Mouse (Mus musculus) megakaryocyte progenitor cell, adult 5-6 weeks (primary cell): Measurements from ENCODE around the gene Ptpn11. TPM values are rescaled to one million over a fixed set of nuclear protein-coding genes. Genes with fewer than 3 reads are reported as not detected.
A peak's percentile ranks its signal among the peaks of the same experiment; 100 is the strongest.

Experiments used
- ATAC-seq: replicated peaks from 2 replicates; pipeline ENCODE4 v1.8.0; 2016; ENCODE audit warnings: mild to moderate bottlenecking, moderate TSS enrichment, inconsistent platforms; ENCODE audit not compliant: poor library complexity
- total RNA-seq, 2 experiments: library from RNA; stranded (forward) in 1 of 2; stranded (reverse) in 1 of 2; fragments of 157-497, 149-512 nt in 1 of 2; fragments of 200-1000 nt in 1 of 2; gene quantifications; 2 replicates each; pipeline versions ENCODE4 v1.2.3 to v1.2.4; 2015 to 2017

Gene Ptpn11
- total RNA-seq, 2 experiments from 2014 or later: 20.8 to 41.5 TPM

DNA sequence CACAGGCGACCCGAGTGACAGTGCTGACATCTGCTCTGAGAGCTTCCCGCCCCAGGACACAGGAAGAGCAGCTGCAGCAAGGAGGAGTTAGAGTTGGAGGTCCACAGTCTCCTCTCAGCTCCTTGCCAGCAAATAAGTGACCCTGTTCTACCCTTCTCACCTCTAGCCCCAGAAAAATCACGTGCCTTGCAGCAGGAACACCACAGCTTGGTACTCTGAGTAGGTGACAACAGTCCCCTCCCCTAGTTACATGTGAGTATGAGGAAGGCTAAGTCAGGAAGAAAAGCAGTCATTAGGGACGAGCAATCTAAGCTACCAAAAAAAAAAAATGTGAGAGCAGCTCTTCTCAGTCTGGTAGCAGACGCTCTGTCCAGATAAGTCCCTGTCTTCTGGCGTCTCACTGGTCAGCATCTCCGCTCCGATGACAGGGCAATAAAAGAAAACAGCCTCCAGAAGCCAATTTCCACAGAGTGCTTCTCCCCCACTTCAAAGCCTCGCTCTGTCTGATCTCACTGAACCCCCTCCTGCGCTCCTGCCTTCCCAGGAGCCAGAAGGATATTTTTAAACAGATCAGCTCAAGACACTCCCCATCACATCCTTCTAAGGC is 6.1 kb downstream of the Ptpn11 start:
- peak; percentile 64 for ATAC-seq

- no peak for ATAC-seq
Observed at GRCm38 (mm10) chr5:121184375-121184774, 6.8 kb downstream of the Ptpn11 start.

GRCm38 (mm10) chr5:121183269-121183668 is 7.9 kb downstream of the Ptpn11 start:
- no peak for ATAC-seq

DNA sequence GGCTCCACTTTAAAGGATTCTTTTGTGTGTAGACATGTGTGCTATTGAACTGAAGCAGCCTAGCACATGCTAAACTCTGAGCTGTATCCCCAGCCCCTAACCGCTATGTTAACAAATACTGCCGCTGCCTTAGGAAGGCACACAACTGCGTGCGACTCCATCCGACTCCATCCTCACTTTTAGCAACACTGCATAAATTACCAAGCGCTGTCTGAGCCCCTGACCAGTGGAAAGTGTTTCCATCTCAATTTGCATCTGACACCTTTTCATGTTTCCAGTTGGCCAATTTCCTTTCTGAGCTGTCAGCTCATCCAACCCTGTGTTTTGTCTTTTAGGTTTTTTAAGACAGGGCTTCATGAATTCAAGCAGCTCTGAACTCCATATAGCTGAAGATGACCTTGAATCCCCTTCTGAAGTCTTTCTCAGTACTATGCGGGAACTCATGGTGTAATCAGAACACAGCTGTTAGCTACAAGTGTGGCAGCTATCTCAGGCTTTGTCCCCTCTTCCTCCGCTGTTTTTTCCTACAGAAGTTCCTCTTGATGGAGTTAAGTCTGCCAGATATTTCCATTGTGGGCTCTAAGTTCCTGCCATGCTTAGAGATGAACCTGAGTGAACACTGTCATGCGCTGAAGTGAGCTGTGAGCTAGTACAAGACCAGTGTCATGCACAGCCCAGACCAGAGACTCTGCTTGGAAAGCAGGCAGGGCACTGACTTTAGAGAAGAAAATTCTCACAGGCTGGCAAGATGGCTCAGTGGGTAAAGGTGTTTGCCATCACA is 11.9 kb downstream of the Ptpn11 start:
- ATAC-seq: no peak

DNA sequence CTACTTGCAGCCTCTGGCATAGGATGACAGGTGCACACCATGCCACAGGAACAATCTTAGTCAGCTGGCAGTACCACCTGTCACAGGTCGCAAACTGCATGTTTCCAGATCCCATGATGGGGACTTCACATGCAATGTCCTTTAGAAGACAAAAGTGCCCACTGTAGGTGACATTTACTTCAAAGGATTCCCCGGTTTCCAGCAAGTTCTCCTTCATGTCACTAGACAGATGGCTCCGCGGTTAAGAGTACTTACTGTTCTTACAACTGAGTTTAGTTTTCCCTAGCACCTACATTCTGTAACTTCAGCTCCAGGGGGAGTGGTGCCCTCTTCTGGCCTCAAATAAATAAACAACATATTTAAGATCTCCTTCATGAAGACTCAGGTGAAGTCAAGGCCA is 18.4 kb downstream of the Ptpn11 start:
- ATAC-seq: peak; percentile 44; the same call in 1 of the 2 replicates

GRCm38 (mm10) chr5:121169588-121169987 is 21.6 kb downstream of the Ptpn11 start:
- ATAC-seq: no peak

GRCm38 (mm10) chr5:121166884-121167283 is 24.3 kb downstream of the Ptpn11 start:
- ATAC-seq: no peak

GRCm38 (mm10) chr5:121162923-121163322 is 28.3 kb downstream of the Ptpn11 start:
- no peak for ATAC-seq

GRCm38 (mm10) chr5:121162285-121162684 is 28.9 kb downstream of the Ptpn11 start:
- no peak for ATAC-seq

- ATAC-seq: no peak
Observed at GRCm38 (mm10) chr5:121158966-121159365, 32.2 kb downstream of the Ptpn11 start.

DNA sequence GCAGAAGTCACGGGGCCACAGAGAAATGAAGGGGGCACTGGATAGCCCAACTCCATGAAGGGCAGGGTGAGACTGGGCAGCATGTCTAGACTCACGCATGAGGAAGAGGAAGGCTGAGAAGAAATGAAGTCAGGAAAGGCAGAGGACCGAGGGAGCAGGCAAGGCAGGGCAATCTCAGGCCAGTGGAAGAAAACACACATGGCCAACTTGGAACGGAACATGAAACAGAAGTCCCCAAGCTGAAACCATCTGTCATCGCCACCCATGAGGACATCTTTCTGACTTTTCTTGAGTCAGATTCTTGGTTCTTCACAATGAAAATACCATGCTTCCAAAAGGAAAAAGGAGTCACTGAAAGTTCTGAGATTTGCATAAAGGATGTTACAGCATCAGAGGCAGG is 33.7 kb downstream of the Ptpn11 start:
- no peak for ATAC-seq

DNA sequence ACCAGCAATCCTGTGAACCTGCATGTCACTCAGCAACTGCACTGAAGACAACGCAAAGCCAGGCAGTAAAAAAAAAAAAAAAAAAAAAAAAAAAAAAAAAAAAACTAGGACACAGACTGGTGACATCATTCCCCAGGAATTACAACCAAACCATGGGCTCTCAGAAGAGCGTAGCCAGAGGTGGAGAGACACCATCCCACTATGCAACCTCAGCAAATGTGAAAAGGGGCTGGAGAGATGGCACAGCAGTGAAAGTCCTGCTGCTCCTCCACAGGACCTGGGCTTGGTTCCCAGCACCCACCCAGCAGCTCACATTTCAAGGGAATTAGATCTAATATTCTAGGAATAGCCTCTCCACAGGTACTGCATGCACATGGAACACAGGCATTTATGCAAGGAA is 34.2 kb downstream of the Ptpn11 start:
- ATAC-seq: no peak

- no peak for ATAC-seq
Observed at GRCm38 (mm10) chr5:121156121-121156520, 35.1 kb downstream of the Ptpn11 start.

GRCm38 (mm10) chr5:121150684-121151083 is 40.5 kb downstream of the Ptpn11 start:
- ATAC-seq: no peak

DNA sequence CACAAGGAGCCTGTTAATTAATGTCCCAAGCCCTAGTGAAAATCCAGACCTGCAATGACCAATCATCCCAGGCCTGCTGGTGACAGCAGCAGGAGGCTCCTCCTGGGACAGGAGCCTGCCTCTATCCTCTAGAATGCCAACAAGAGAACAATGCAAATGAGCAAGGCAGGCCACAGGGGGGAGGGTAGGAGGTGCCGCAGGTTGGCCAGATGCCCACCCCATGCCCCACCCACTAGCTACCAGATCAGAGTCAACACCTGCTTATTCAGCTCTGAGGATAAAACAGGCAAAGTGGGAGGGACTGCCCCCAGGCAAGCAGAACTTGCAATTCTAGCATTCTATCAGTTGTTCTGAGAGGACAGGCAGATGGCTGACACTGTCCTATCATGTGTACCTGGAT is 42.0 kb downstream of the Ptpn11 start:
- peak; percentile 94 for ATAC-seq

DNA sequence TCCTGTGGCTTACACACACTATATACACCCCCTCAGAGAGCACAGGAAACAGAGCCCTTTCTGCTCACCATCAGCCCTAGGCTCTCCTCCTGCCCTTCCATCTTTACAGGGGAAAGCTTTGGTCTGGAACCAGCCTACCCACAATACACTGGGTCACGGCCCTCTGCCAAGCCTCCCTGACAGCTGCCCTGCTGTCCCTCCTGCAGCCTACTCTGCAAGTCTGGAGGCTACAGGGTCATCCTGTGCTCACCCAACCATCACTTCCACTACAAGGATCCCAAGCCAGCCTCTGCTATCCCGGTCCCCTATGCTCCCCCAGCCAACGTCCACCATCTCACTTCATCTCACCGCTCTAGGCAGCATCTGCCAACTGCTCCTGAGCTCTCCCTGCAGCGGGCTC is 44.9 kb downstream of the Ptpn11 start:
- no peak for ATAC-seq

DNA sequence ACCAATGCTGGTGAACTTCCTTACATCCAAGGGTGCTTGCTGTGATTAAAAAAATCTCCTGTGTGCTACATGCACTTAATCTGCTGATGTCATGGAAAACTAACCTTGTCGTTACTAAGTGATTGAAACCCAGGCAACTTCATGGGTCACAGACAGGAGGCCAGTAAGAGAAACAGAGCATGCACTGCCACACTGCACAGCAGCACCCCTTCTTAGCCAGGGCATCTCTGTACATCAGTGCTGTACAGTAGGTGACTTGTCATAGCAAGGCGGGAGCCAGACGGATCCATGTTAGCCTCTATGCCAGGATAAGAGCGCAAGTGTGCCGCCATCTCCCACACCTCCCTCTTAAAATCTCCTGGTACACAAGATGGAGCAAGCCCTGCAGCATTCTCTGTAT is 45.6 kb downstream of the Ptpn11 start:
- no peak for ATAC-seq

DNA sequence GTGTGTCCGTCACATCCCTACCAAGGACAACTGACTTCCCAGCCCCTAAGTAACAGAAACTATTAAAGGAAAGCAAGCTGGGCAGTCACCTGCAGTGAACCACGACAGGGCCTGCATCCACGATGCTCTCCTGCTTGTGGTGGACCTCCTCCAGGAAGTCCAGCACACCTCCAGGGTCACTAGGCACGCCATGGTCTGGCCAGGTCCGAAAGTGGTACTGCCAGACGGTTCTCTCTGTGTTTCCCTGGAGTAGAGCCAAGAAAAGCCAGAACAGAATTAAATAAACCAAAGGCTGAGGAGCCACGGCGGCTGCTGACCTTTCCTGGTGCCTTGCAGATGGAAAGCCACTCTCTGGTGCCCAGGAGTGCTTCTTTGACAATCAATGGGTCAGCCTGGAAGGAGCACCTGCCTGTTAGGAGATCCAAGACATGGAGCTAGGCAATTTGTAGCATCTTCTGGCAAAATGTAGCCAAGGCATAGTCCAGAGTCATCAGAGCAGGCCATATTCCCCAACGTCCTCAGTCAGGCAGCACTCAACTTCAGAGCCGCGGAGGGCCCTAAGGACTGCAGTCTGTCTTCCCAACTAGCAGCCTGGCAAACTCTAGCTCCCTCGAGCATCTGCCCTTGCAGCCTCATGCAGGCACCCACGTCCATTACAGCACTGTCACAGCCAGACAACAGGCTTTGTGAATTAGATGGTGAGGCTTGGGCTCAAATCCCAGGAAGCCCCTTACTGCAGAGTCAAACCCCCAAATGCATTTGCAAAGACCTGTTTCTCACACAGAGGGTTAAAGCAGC is 46.6 kb downstream of the Ptpn11 start:
- no peak for ATAC-seq

GRCm38 (mm10) chr5:121142431-121143119 is 48.6 kb downstream of the Ptpn11 start:
- ATAC-seq: peak; percentile 73

GRCm38 (mm10) chr5:121140276-121140675 is 50.9 kb downstream of the Ptpn11 start:
- ATAC-seq: no peak

DNA sequence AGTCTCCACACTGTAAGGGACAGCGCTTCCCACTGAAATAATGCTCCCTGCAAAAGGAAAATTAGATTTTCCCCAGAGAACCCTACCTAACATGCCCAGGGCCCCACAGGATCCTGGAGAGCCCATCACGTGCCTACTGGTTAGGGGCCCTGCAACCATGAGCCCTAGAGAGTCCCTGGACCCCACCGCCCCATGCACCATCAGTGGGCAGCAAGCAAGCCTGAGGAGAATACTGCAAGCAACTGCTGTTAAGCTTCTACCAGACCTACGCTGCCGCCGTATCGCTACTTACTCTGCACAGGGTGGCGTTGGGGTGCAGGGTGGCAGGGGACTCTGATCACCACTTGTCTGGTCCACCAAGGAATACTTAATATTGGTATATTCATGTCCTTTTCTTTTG is 54.1 kb downstream of the Ptpn11 start:
- ATAC-seq: no peak
